Mouse (Mus musculus) midbrain, postnatal 0 days (tissue): ENCODE measurements around the gene Mei4. TPM values are rescaled to one million over a fixed set of nuclear protein-coding genes. Genes with fewer than 3 reads are reported as not detected.
A peak's percentile ranks its signal among the peaks of the same experiment; 100 is the strongest.

Experiments used
- ATAC-seq: fragments of 200-750 bp; cut with Nextera tagmentation; 2 replicates; pipeline ENCODE4 v1.8.0; 2017; ENCODE audit warnings: moderate number of reproducible peaks, mild to moderate bottlenecking, moderate TSS enrichment, moderate library complexity; ENCODE audit not compliant: low FRiP score
- DNase-seq: peaks from one replicate; pipeline ENCODE4 v3.0.0-alpha.2; 2015; ENCODE audit warnings: low spot score
- H3K27ac ChIP-seq: fragments of 300-500 bp; sonication (generic); 2 replicates; pipeline ENCODE4 v1.5.1; 2014; ENCODE audit warnings: low read depth, mild to moderate bottlenecking, low read length, mixed read lengths
- H3K27me3 ChIP-seq: fragments of 300-500 bp; sonication (generic); 2 replicates; pipeline ENCODE4 v1.6.1; 2014; ENCODE audit warnings: low read length, control low read depth, mixed read lengths; ENCODE audit not compliant: insufficient read depth
- H3K36me3 ChIP-seq: fragments of 300-500 bp; sonication (generic); 2 replicates; pipeline ENCODE4 v1.6.1; 2014; ENCODE audit warnings: low read length, control low read depth, mixed read lengths; ENCODE audit not compliant: insufficient read depth
- H3K4me1 ChIP-seq: fragments of 300-500 bp; sonication (generic); 2 replicates; pipeline ENCODE4 v1.6.1; 2014; ENCODE audit warnings: mild to moderate bottlenecking, control low read depth, antibody characterized with exemption, low read length, mixed read lengths; ENCODE audit not compliant: insufficient read depth
- H3K4me2 ChIP-seq: fragments of 300-500 bp; sonication (generic); 2 replicates; pipeline ENCODE4 v1.6.1; 2014; ENCODE audit warnings: low read depth, mild to moderate bottlenecking, low read length, mixed read lengths; ENCODE audit not compliant: poor library complexity, severe bottlenecking
- H3K4me3 ChIP-seq: fragments of 300-500 bp; sonication (generic); 2 replicates; pipeline ENCODE4 v1.5.1; 2014; ENCODE audit warnings: low read depth, mild to moderate bottlenecking, low read length, moderate library complexity
- H3K9ac ChIP-seq: fragments of 300-500 bp; sonication (generic); replicated peaks from 2 replicates; pipeline ENCODE4 v1.6.1; 2014; ENCODE audit warnings: mild to moderate bottlenecking, low read length, moderate library complexity, mixed read lengths; ENCODE audit not compliant: poor library complexity, severe bottlenecking
- H3K9me3 ChIP-seq: fragments of 300-500 bp; sonication (generic); 2 replicates; pipeline ENCODE4 v1.6.1; 2016; ENCODE audit warnings: low read length, control low read depth
- CTCF ChIP-seq: IDR thresholded peaks from 2 replicates; pipeline ENCODE4 v1.5.1; 2016; ENCODE audit warnings: antibody characterized with exemption, mild to moderate bottlenecking
- WGBS: fragments of 180-500 bp; shearing (Covaris S2); extraction: QIAGEN DNeasy Blood & Tissue Kit; methylation state at CpG from one replicate; pipeline ENCODE4 v1.1.7; 2014; 5-methylcytosine and 5-hydroxymethylcytosine counted together
- polyA plus RNA-seq: library from polyadenylated mRNA; unstranded; fragments of >200 nt; fragmentation: Nextera tagmentation; extraction: Ambion mirVana; gene quantifications from 2 replicates; pipeline ENCODE4 v1.2.1, GENCODE M21; 2015
- total RNA-seq: library from RNA; depleted of rRNA; stranded (reverse); fragments of >200 nt; gene quantifications from 2 replicates; pipeline ENCODE4 v1.2.3, GENCODE M21; 2014; rRNA removed

The Mei4 gene
- total and polyA plus RNA-seq, 2 experiments from 2014 or later: 2.8 to 2.9 TPM

GRCm38 (mm10) chr9:82162415-82162814 is 298.9 kb downstream of the Mei4 start:
- Histone ChIP-seq H3K27ac (no peak overlapping the region), H3K9ac (no peak overlapping the region), H3K4me3 (no peak overlapping the region), H3K4me2 (no peak overlapping the region), H3K27me3 (no peaks in the 10 kb centered on the region), H3K36me3 (no peaks in the 10 kb centered on the region), H3K9me3 (no peaks in the 10 kb centered on the region), H3K4me1 (no peaks in the 10 kb centered on the region)
- ATAC-seq (no peak), DNase-seq (no peak)
- 70% methylated on average over 4 of the region's 4 CpGs for WGBS
- TF ChIP-seq CTCF: no peak

- Histone ChIP-seq H3K9me3 (no peaks in the 10 kb centered on the region), H3K27ac (no peak overlapping the region), H3K4me1 (no peaks in the 10 kb centered on the region), H3K27me3 (no peaks in the 10 kb centered on the region), H3K4me3 (no peak overlapping the region), H3K4me2 (no peak overlapping the region), H3K36me3 (no peaks in the 10 kb centered on the region), H3K9ac (no peak overlapping the region)
- DNase-seq (peak; percentile 21), ATAC-seq (no peak)
- TF ChIP-seq CTCF: no peak
- 65% methylated on average over 1 of the region's 1 CpGs for WGBS
Observed at GRCm38 (mm10) chr9:82217976-82218375, 354.5 kb downstream of the Mei4 start.

GRCm38 (mm10) chr9:82247695-82248445 is 384.4 kb downstream of the Mei4 start:
- no peak overlapping the region for H3K27ac ChIP-seq
- no peak overlapping the region for H3K9ac ChIP-seq
- no peak; the same call in 1 of the 2 replicates for ATAC-seq
- H3K9me3 ChIP-seq: no peaks in the 10 kb centered on the region
- H3K4me1 ChIP-seq: no peaks in the 10 kb centered on the region
- no peak overlapping the region for H3K4me3 ChIP-seq
- H3K4me2 ChIP-seq: no peak overlapping the region
- no peaks in the 10 kb centered on the region for H3K27me3 ChIP-seq
- DNase-seq: peak; percentile 11
- peak; percentile 69 for TF ChIP-seq CTCF
- H3K36me3 ChIP-seq: no peaks in the 10 kb centered on the region
- 89% methylated on average over 7 of the region's 7 CpGs for WGBS

Other genes starting within 250 kb of the Mei4 start
- gene Htr1b, start 229.8 kb upstream of the Mei4 start, total RNA-seq: 20.6 and 23.5 TPM in 2 replicates
- 4.1 and 4.6 TPM in 2 replicates for gene Htr1b, start 229.8 kb upstream of the Mei4 start, polyA plus RNA-seq